Mouse (Mus musculus) hindbrain, embryonic 16.5 days (tissue): ENCODE measurements around the gene Il18bp. TPM values are rescaled to one million over a fixed set of nuclear protein-coding genes. Genes with fewer than 3 reads are reported as not detected.
A peak's percentile ranks its signal among the peaks of the same experiment; 100 is the strongest.

ENCODE experiments used
- ATAC-seq: fragments of 200-750 bp; cut with Nextera tagmentation; 2 replicates; pipeline ENCODE4 v1.8.0; 2017; ENCODE audit warnings: moderate TSS enrichment, moderate library complexity
- H3K27ac ChIP-seq: fragments of 300-500 bp; sonication (generic); 2 replicates; pipeline ENCODE4 v1.5.1; 2014; ENCODE audit warnings: low read depth, mild to moderate bottlenecking, control low read depth, low read length, moderate library complexity
- H3K27me3 ChIP-seq: fragments of 300-500 bp; sonication (generic); replicated peaks from 2 replicates; pipeline ENCODE4 v1.6.1; 2014; ENCODE audit warnings: low read length; ENCODE audit not compliant: control insufficient read depth, insufficient read depth
- H3K36me3 ChIP-seq: fragments of 300-500 bp; sonication (generic); 2 replicates; pipeline ENCODE4 v1.6.1; 2014; ENCODE audit warnings: mild to moderate bottlenecking, low read length, moderate library complexity, mixed read lengths; ENCODE audit not compliant: control insufficient read depth, insufficient read depth
- H3K4me1 ChIP-seq: fragments of 300-500 bp; sonication (generic); 2 replicates; pipeline ENCODE4 v1.6.1; 2014; ENCODE audit warnings: low read depth, low read length; ENCODE audit not compliant: control insufficient read depth, insufficient read depth
- H3K4me2 ChIP-seq: fragments of 300-500 bp; sonication (generic); 2 replicates; pipeline ENCODE4 v1.6.1; 2014; ENCODE audit warnings: mild to moderate bottlenecking, low read length, control low read depth, moderate library complexity
- H3K4me3 ChIP-seq: fragments of 300-500 bp; sonication (generic); 2 replicates; pipeline ENCODE4 v1.5.1; 2014; ENCODE audit warnings: mild to moderate bottlenecking, low read length, control low read depth, moderate library complexity
- H3K9ac ChIP-seq: fragments of 300-500 bp; sonication (generic); 2 replicates; pipeline ENCODE4 v1.6.1; 2014; ENCODE audit warnings: low read depth, mild to moderate bottlenecking, control low read depth, low read length, moderate library complexity
- H3K9me3 ChIP-seq: fragments of 300-500 bp; sonication (generic); 2 replicates; pipeline ENCODE4 v1.6.1; 2014; ENCODE audit warnings: mild to moderate bottlenecking, low read length, moderate library complexity; ENCODE audit not compliant: control insufficient read depth
- WGBS: fragments of 180-500 bp; shearing (Covaris S2); extraction: QIAGEN DNeasy Blood & Tissue Kit; methylation state at CpG from one replicate; pipeline ENCODE4 v1.1.7; 2014; 5-methylcytosine and 5-hydroxymethylcytosine counted together
- polyA plus RNA-seq: library from polyadenylated mRNA; unstranded; fragments of >200 nt; fragmentation: Nextera tagmentation; extraction: Ambion mirVana; gene quantifications from 2 replicates; pipeline ENCODE4 v1.2.1, GENCODE M21; 2015

Gene Il18bp
- polyA plus RNA-seq, 1 experiment from 2014 or later, result 4.1 TPM

GRCm38 (mm10) chr7:102016936-102017335, 1.6 kb downstream of the Il18bp start:
- Histone ChIP-seq H3K4me1 (no peaks in the 10 kb centered on the region), H3K9ac (no peak overlapping the region), H3K27me3 (no peaks in the 10 kb centered on the region), H3K4me3 (no peak overlapping the region), H3K27ac (no peak overlapping the region), H3K9me3 (no peaks in the 10 kb centered on the region), H3K4me2 (no peak overlapping the region), H3K36me3 (peaks cover 54% of the 10 kb centered on the region)
- no peak for ATAC-seq
- 90% methylated on average over 4 of the region's 4 CpGs for WGBS

GRCm38 (mm10) chr7:102014995-102015394, 3.5 kb downstream of the Il18bp start:
- Histone ChIP-seq H3K36me3 (peaks cover 66% of the 10 kb centered on the region), H3K4me3 (no peak overlapping the region), H3K4me1 (no peaks in the 10 kb centered on the region), H3K9ac (no peak overlapping the region), H3K9me3 (no peaks in the 10 kb centered on the region), H3K27me3 (no peaks in the 10 kb centered on the region), H3K4me2 (no peak overlapping the region), H3K27ac (no peak overlapping the region)
- ATAC-seq, result no peak
- WGBS, result 87% methylated on average over 2 of the region's 2 CpGs

GRCm38 (mm10) chr7:102013416-102013815, 5.1 kb downstream of the Il18bp start:
- ATAC-seq, result no peak
- H3K9ac ChIP-seq, result no peak overlapping the region
- 90% methylated on average over 8 of the region's 8 CpGs for WGBS
- H3K4me1 ChIP-seq, result no peaks in the 10 kb centered on the region
- no peak overlapping the region for H3K27ac ChIP-seq
- peaks cover 81% of the 10 kb centered on the region for H3K36me3 ChIP-seq
- H3K27me3 ChIP-seq, result no peaks in the 10 kb centered on the region
- H3K4me2 ChIP-seq, result no peak overlapping the region
- no peaks in the 10 kb centered on the region for H3K9me3 ChIP-seq
- H3K4me3 ChIP-seq, result no peak overlapping the region

GRCm38 (mm10) chr7:102011855-102012254, 6.6 kb downstream of the Il18bp start:
- no peaks in the 10 kb centered on the region for H3K27me3 ChIP-seq
- H3K27ac ChIP-seq, result no peak overlapping the region
- H3K9me3 ChIP-seq, result no peaks in the 10 kb centered on the region
- no peak overlapping the region for H3K4me3 ChIP-seq
- no peaks in the 10 kb centered on the region for H3K4me1 ChIP-seq
- no peak overlapping the region for H3K4me2 ChIP-seq
- ATAC-seq, result no peak
- H3K9ac ChIP-seq, result no peak overlapping the region
- 90% methylated on average over 9 of the region's 9 CpGs for WGBS
- H3K36me3 ChIP-seq, result peaks cover 79% of the 10 kb centered on the region

GRCm38 (mm10) chr7:102006520-102006919, 12.0 kb downstream of the Il18bp start:
- H3K27ac ChIP-seq, result no peak overlapping the region
- 86% methylated on average over 1 of the region's 1 CpGs for WGBS

GRCm38 (mm10) chr7:102000921-102001630, 17.4 kb downstream of the Il18bp start:
- Histone ChIP-seq H3K4me3 (no peak overlapping the region), H3K4me1 (peaks cover 7% of the 10 kb centered on the region), H3K27ac (peak overlapping the region; percentile 57), H3K9ac (no peak overlapping the region), H3K4me2 (no peak overlapping the region), H3K27me3 (no peaks in the 10 kb centered on the region), H3K36me3 (peaks cover 59% of the 10 kb centered on the region), H3K9me3 (no peaks in the 10 kb centered on the region)
- 74% methylated on average over 26 of the region's 26 CpGs for WGBS
- ATAC-seq, result peak; percentile 22; the same call in 1 of the 2 replicates

More at GRCm38 (mm10) chr7:102006520-102006919, 12.0 kb downstream of the Il18bp start:
- Histone ChIP-seq H3K36me3 (peaks cover 48% of the 10 kb centered on the region), H3K27me3 (no peaks in the 10 kb centered on the region), H3K9me3 (no peaks in the 10 kb centered on the region), H3K9ac (no peak overlapping the region), H3K4me2 (no peak overlapping the region), H3K4me1 (no peaks in the 10 kb centered on the region; the same call in 1 of the 2 replicates), H3K4me3 (no peak overlapping the region)
- no peak for ATAC-seq

- no peak for ATAC-seq
- Histone ChIP-seq H3K27me3 (no peaks in the 10 kb centered on the region), H3K36me3 (peaks cover 61% of the 10 kb centered on the region), H3K4me2 (no peak overlapping the region), H3K4me3 (no peak overlapping the region), H3K9me3 (no peaks in the 10 kb centered on the region), H3K9ac (no peak overlapping the region), H3K4me1 (peaks cover 7% of the 10 kb centered on the region), H3K27ac (peak overlapping the region; percentile 57; the same call in 1 of the 2 replicates)
- 79% methylated on average over 8 of the region's 8 CpGs for WGBS
Measured at GRCm38 (mm10) chr7:102000296-102000695, 18.2 kb downstream of the Il18bp start.

GRCm38 (mm10) chr7:101999461-102000151, 18.9 kb downstream of the Il18bp start:
- Histone ChIP-seq H3K9me3 (no peaks in the 10 kb centered on the region), H3K4me3 (no peak overlapping the region), H3K4me1 (peaks cover 7% of the 10 kb centered on the region), H3K27ac (peak overlapping the region; percentile 30; the same call in 1 of the 2 replicates), H3K9ac (no peak overlapping the region), H3K36me3 (peaks cover 68% of the 10 kb centered on the region), H3K27me3 (no peaks in the 10 kb centered on the region), H3K4me2 (no peak overlapping the region)
- 82% methylated on average over 15 of the region's 15 CpGs for WGBS
- peak; percentile 40 for ATAC-seq

- no peak overlapping the region for H3K9ac ChIP-seq
- H3K4me2 ChIP-seq, result no peak overlapping the region
- peak overlapping the region; percentile 60; the same call in 1 of the 2 replicates for H3K27ac ChIP-seq
- no peak overlapping the region for H3K4me3 ChIP-seq
- no peaks in the 10 kb centered on the region for H3K9me3 ChIP-seq
- peaks cover 76% of the 10 kb centered on the region for H3K36me3 ChIP-seq
- no peaks in the 10 kb centered on the region for H3K27me3 ChIP-seq
- WGBS, result 65% methylated on average over 14 of the region's 14 CpGs
- H3K4me1 ChIP-seq, result peaks cover 7% of the 10 kb centered on the region
- peak; percentile 76 for ATAC-seq
Measured at GRCm38 (mm10) chr7:101998194-101998927, 20.1 kb downstream of the Il18bp start.
